Mouse (Mus musculus) forebrain, embryonic 15.5 days (tissue): Measurements from ENCODE around the gene Hcrt. TPM values are rescaled to one million over a fixed set of nuclear protein-coding genes. Genes with fewer than 3 reads are reported as not detected.
A peak's percentile ranks its signal among the peaks of the same experiment; 100 is the strongest.

Source experiments
- ATAC-seq: fragments of 200-750 bp; cut with Nextera tagmentation; replicated peaks from 2 replicates; pipeline ENCODE4 v1.8.0; 2017; ENCODE audit warnings: mild to moderate bottlenecking, moderate TSS enrichment, moderate library complexity
- H3K27ac ChIP-seq: fragments of 300-500 bp; sonication (generic); replicated peaks from 2 replicates; pipeline ENCODE4 v1.5.1; 2015; ENCODE audit warnings: mild to moderate bottlenecking, inconsistent platforms
- H3K27me3 ChIP-seq: fragments of 300-500 bp; sonication (generic); 2 replicates; pipeline ENCODE4 v1.6.1; 2015; ENCODE audit warnings: inconsistent platforms
- H3K36me3 ChIP-seq: fragments of 300-500 bp; sonication (generic); 2 replicates; pipeline ENCODE4 v1.6.1; 2015; ENCODE audit warnings: mild to moderate bottlenecking, inconsistent platforms
- H3K4me1 ChIP-seq: fragments of 300-500 bp; sonication (generic); 2 replicates; pipeline ENCODE4 v1.6.1; 2015; ENCODE audit warnings: inconsistent platforms
- H3K4me2 ChIP-seq: fragments of 300-500 bp; sonication (generic); replicated peaks from 2 replicates; pipeline ENCODE4 v1.6.1; 2015; ENCODE audit warnings: mild to moderate bottlenecking, inconsistent platforms
- H3K4me3 ChIP-seq: fragments of 300-500 bp; sonication (generic); 2 replicates; pipeline ENCODE4 v1.5.1; 2015; ENCODE audit warnings: mild to moderate bottlenecking, inconsistent platforms
- H3K9ac ChIP-seq: fragments of 300-500 bp; sonication (generic); replicated peaks from 2 replicates; pipeline ENCODE4 v1.6.1; 2015; ENCODE audit warnings: mild to moderate bottlenecking, inconsistent platforms
- H3K9me3 ChIP-seq: fragments of 300-500 bp; sonication (generic); 2 replicates; pipeline ENCODE4 v1.6.1; 2016; ENCODE audit warnings: inconsistent platforms
- WGBS: fragments of 180-500 bp; shearing (Covaris S2); methylation state at CpG from one replicate; pipeline ENCODE4 v1.1.7; 2015; ENCODE audit warnings: mixed read lengths; 5-methylcytosine and 5-hydroxymethylcytosine counted together
- polyA plus RNA-seq: library from polyadenylated mRNA; unstranded; fragments of >200 nt; fragmentation: Nextera tagmentation; extraction: Ambion mirVana; gene quantifications from 2 replicates; pipeline ENCODE4 v1.2.1, GENCODE M21; 2015

The Hcrt gene
- polyA plus RNA-seq, 1 experiment from 2014 or later, result 1.1 TPM

GRCm38 (mm10) chr11:100747114-100747513 is 15.6 kb downstream of the Hcrt start:
- Histone ChIP-seq H3K4me2 (no peak overlapping the region), H3K27me3 (no peaks in the 10 kb centered on the region), H3K4me1 (no peaks in the 10 kb centered on the region), H3K4me3 (no peak overlapping the region), H3K27ac (no peak overlapping the region), H3K36me3 (peaks cover 3% of the 10 kb centered on the region; the same call in 1 of the 2 replicates), H3K9me3 (no peaks in the 10 kb centered on the region), H3K9ac (no peak overlapping the region)
- ATAC-seq, result no peak
- WGBS, result 72% methylated on average over 5 of the region's 5 CpGs

GRCm38 (mm10) chr11:100746546-100746945 is 16.2 kb downstream of the Hcrt start:
- WGBS, result 86% methylated on average over 10 of the region's 10 CpGs
- Histone ChIP-seq H3K4me1 (no peaks in the 10 kb centered on the region), H3K4me2 (no peak overlapping the region), H3K36me3 (peaks cover 2% of the 10 kb centered on the region; the same call in 1 of the 2 replicates), H3K27ac (no peak overlapping the region), H3K9me3 (no peaks in the 10 kb centered on the region), H3K27me3 (no peaks in the 10 kb centered on the region), H3K4me3 (no peak overlapping the region), H3K9ac (no peak overlapping the region)
- ATAC-seq, result no peak

- Histone ChIP-seq H3K4me2 (no peak overlapping the region), H3K4me3 (no peak overlapping the region), H3K27me3 (no peaks in the 10 kb centered on the region), H3K36me3 (no peaks in the 10 kb centered on the region), H3K9ac (no peak overlapping the region), H3K9me3 (no peaks in the 10 kb centered on the region), H3K4me1 (no peaks in the 10 kb centered on the region), H3K27ac (no peak overlapping the region)
- no peak for ATAC-seq
- 14% methylated on average over 6 of the region's 6 CpGs for WGBS
Measured at GRCm38 (mm10) chr11:100745085-100745484, 17.6 kb downstream of the Hcrt start.

GRCm38 (mm10) chr11:100741348-100741747 is 21.4 kb downstream of the Hcrt start:
- no peak for ATAC-seq
- Histone ChIP-seq H3K4me2 (no peak overlapping the region), H3K4me1 (peaks cover 17% of the 10 kb centered on the region), H3K27me3 (no peaks in the 10 kb centered on the region), H3K27ac (no peak overlapping the region), H3K9ac (no peak overlapping the region), H3K36me3 (no peaks in the 10 kb centered on the region), H3K9me3 (no peaks in the 10 kb centered on the region), H3K4me3 (no peak overlapping the region)
- WGBS, result 82% methylated on average over 6 of the region's 6 CpGs

- peak overlapping the region; percentile 88 for H3K27ac ChIP-seq
- peak; percentile 17; the same call in 1 of the 2 replicates for ATAC-seq
- no peaks in the 10 kb centered on the region for H3K9me3 ChIP-seq
- 8% methylated on average over 5 of the region's 5 CpGs for WGBS
- H3K9ac ChIP-seq, result peak overlapping the region; percentile 64
- H3K4me3 ChIP-seq, result peak overlapping the region; percentile 72
- no peaks in the 10 kb centered on the region for H3K36me3 ChIP-seq
- no peaks in the 10 kb centered on the region for H3K27me3 ChIP-seq
- peaks cover 22% of the 10 kb centered on the region for H3K4me1 ChIP-seq
- H3K4me2 ChIP-seq, result peak overlapping the region; percentile 83
Measured at GRCm38 (mm10) chr11:100738749-100739148, 24.0 kb downstream of the Hcrt start.

- Histone ChIP-seq H3K9me3 (no peaks in the 10 kb centered on the region), H3K4me3 (peak within 1 kb of the TSS; percentile 72), H3K27me3 (no peaks in the 10 kb centered on the region), H3K27ac (peak within 1 kb of the TSS; percentile 88), H3K9ac (peak within 1 kb of the TSS; percentile 88), H3K36me3 (peaks cover 1% of the 10 kb centered on the region; the same call in 1 of the 2 replicates), H3K4me2 (peak within 1 kb of the TSS; percentile 83), H3K4me1 (peaks cover 22% of the 10 kb centered on the region)
- WGBS, result under 1% methylated on average over 39 of the region's 39 CpGs
- peak; percentile 100 for ATAC-seq
Measured at GRCm38 (mm10) chr11:100738066-100738604, 24.6 kb downstream of the Hcrt start, which contains the start of gene Rab5c. Gene Rab5c (minus strand): TSS chr11:100738215.

- Histone ChIP-seq H3K4me2 (peak overlapping the region; percentile 83), H3K9ac (peak overlapping the region; percentile 88), H3K4me3 (peak overlapping the region; percentile 72), H3K9me3 (no peaks in the 10 kb centered on the region), H3K36me3 (peaks cover 3% of the 10 kb centered on the region), H3K27me3 (no peaks in the 10 kb centered on the region), H3K27ac (peak overlapping the region; percentile 57), H3K4me1 (peaks cover 22% of the 10 kb centered on the region)
- WGBS, result 3% methylated on average over 13 of the region's 13 CpGs
- no peak for ATAC-seq
Measured at GRCm38 (mm10) chr11:100737105-100737733, 25.5 kb downstream of the Hcrt start.

- H3K9ac ChIP-seq, result peak overlapping the region; percentile 88
- no peaks in the 10 kb centered on the region for H3K9me3 ChIP-seq
- no peak overlapping the region for H3K27ac ChIP-seq
- no peaks in the 10 kb centered on the region for H3K27me3 ChIP-seq
- peak overlapping the region; percentile 83 for H3K4me2 ChIP-seq
- H3K4me3 ChIP-seq, result peak overlapping the region; percentile 72
- 80% methylated on average over 4 of the region's 4 CpGs for WGBS
- H3K36me3 ChIP-seq, result peaks cover 3% of the 10 kb centered on the region
- H3K4me1 ChIP-seq, result peaks cover 22% of the 10 kb centered on the region
- no peak for ATAC-seq
Measured at GRCm38 (mm10) chr11:100736746-100737080, 26.0 kb downstream of the Hcrt start.

- peaks cover 3% of the 10 kb centered on the region for H3K36me3 ChIP-seq
- H3K9me3 ChIP-seq, result no peaks in the 10 kb centered on the region
- H3K4me3 ChIP-seq, result peak overlapping the region; percentile 72
- 0 out of 2 replicates have a peak overlapping the region, but pooled peaks have one; percentile 88 for H3K9ac ChIP-seq
- ATAC-seq, result no peak
- no peak overlapping the region for H3K27ac ChIP-seq
- peak overlapping the region; percentile 83; the same call in 1 of the 2 replicates for H3K4me2 ChIP-seq
- no peaks in the 10 kb centered on the region for H3K27me3 ChIP-seq
- 83% methylated on average over 14 of the region's 14 CpGs for WGBS
- H3K4me1 ChIP-seq, result peaks cover 22% of the 10 kb centered on the region
Measured at GRCm38 (mm10) chr11:100735954-100736745, 26.6 kb downstream of the Hcrt start.

- Histone ChIP-seq H3K9ac (no peak overlapping the region), H3K27me3 (no peaks in the 10 kb centered on the region), H3K4me3 (no peak overlapping the region), H3K36me3 (peaks cover 3% of the 10 kb centered on the region), H3K4me1 (peaks cover 22% of the 10 kb centered on the region), H3K9me3 (no peaks in the 10 kb centered on the region), H3K4me2 (no peak overlapping the region), H3K27ac (no peak overlapping the region)
- 93% methylated on average over 9 of the region's 9 CpGs for WGBS
- no peak for ATAC-seq
Measured at GRCm38 (mm10) chr11:100735134-100735865, 27.4 kb downstream of the Hcrt start.

- no peak overlapping the region for H3K4me3 ChIP-seq
- H3K9ac ChIP-seq, result no peak overlapping the region
- no peak for ATAC-seq
- H3K9me3 ChIP-seq, result no peaks in the 10 kb centered on the region
- H3K27me3 ChIP-seq, result no peaks in the 10 kb centered on the region
- peaks cover 9% of the 10 kb centered on the region for H3K36me3 ChIP-seq
- H3K27ac ChIP-seq, result no peak overlapping the region
- 82% methylated on average over 6 of the region's 6 CpGs for WGBS
- no peak overlapping the region for H3K4me2 ChIP-seq
- no peaks in the 10 kb centered on the region for H3K4me1 ChIP-seq
Measured at GRCm38 (mm10) chr11:100730477-100731205, 32.1 kb downstream of the Hcrt start.
